Mouse (Mus musculus): ENCODE results near the gene Atoh1.

Atoh1 gene

DNA sequence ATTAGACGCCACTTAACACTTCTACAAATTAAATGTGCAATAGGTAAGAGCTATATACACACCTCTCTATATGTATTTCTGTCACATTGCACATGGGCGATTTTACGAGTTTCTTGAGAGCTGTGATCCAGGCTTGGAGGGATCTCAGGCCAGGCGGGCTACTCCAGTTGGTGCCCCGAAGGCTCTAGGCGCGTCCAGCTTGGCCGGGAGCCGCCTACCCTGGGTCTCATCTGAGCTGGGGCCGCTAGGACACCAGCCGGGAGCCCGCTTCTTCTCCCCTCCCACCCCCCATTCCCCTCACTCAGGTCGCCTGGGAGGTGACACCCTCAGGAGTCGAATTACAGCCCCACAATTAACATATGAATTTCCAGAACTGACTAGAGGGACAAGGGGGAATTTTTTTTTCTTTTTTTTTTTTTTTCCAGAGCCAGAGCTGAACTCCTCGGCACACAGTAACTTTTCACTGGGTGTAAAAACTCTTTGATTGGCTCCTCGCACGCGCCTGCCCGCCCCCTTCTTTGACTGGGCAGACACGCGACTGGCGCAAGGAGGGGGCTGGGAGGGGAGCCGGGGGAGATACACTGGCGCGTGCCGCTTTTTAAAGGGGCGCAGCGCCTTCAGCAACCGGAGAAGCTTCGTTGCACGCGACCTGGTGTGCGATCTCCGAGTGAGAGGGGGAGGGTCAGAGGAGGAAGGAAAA, at the start of gene Atoh1:
TSS of gene Atoh1 (plus strand) at position 627 of the 700 bp plus-strand sequence.
- DNase-seq, result peak; percentile 30

DNA sequence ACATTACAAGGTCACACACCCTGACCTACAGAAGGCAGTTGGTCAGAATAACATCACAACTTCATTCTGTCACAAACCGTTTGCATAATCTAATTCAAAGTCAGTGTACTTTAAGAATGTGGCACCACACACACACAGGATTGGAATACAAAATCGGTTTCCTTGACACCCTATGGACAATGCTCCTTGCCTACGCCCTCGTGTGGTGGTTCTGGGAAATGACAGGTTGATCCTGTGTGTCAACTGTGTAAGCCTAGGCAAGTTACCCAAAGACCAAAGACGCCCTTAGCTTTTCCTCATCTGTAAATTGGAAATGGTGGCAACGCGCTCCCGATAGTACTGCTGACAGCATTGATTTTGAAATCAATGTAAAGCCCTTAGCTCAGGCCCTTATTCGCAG, 45.0 kb upstream of the Atoh1 start:
- DNase-seq, result peak; percentile 19

- no peak for DNase-seq
Observed at GRCm38 (mm10) chr6:64684973-64685372, 44.0 kb upstream of the Atoh1 start.

- no peak for DNase-seq
Observed at GRCm38 (mm10) chr6:64688181-64688944, 40.6 kb upstream of the Atoh1 start.

GRCm38 (mm10) chr6:64694688-64695087, 34.2 kb upstream of the Atoh1 start:
- no peak for DNase-seq

- no peak for DNase-seq
Observed at GRCm38 (mm10) chr6:64703659-64704058, 25.3 kb upstream of the Atoh1 start.

- DNase-seq, result peak; percentile 9
Observed at GRCm38 (mm10) chr6:64727751-64728403, 1.0 kb upstream of the Atoh1 start.

- DNase-seq, result peak; percentile 13
Observed at GRCm38 (mm10) chr6:64729231-64730011, 496 bp downstream of the Atoh1 start.

GRCm38 (mm10) chr6:64730030-64730429, 1.1 kb downstream of the Atoh1 start:
- no peak for DNase-seq

GRCm38 (mm10) chr6:64730506-64731020, 1.6 kb downstream of the Atoh1 start:
- DNase-seq, result no peak

DNA sequence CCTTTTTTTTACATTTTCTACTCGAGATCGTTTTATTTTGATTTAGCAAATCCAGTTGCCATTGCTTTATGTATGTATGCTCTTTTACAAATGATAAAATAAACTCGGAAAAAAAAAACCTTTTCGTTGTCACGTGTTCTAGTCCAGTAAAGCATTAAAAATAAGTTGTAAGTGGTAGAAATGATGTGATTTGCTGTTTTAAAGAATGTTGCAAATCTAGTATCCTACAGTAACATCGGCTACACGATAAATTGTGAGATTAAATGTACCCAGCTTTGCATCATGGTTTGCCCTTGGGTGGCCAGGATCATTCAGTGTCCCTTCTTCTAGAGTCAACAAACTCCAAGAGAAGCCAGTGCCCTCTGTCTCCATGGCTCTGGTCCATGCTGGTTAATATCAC, 2.2 kb downstream of the Atoh1 start:
- DNase-seq, result no peak

- no peak for DNase-seq
Observed at GRCm38 (mm10) chr6:64731621-64732320, 2.8 kb downstream of the Atoh1 start.

- DNase-seq, result no peak
Observed at GRCm38 (mm10) chr6:64733311-64733710, 4.4 kb downstream of the Atoh1 start.

DNA sequence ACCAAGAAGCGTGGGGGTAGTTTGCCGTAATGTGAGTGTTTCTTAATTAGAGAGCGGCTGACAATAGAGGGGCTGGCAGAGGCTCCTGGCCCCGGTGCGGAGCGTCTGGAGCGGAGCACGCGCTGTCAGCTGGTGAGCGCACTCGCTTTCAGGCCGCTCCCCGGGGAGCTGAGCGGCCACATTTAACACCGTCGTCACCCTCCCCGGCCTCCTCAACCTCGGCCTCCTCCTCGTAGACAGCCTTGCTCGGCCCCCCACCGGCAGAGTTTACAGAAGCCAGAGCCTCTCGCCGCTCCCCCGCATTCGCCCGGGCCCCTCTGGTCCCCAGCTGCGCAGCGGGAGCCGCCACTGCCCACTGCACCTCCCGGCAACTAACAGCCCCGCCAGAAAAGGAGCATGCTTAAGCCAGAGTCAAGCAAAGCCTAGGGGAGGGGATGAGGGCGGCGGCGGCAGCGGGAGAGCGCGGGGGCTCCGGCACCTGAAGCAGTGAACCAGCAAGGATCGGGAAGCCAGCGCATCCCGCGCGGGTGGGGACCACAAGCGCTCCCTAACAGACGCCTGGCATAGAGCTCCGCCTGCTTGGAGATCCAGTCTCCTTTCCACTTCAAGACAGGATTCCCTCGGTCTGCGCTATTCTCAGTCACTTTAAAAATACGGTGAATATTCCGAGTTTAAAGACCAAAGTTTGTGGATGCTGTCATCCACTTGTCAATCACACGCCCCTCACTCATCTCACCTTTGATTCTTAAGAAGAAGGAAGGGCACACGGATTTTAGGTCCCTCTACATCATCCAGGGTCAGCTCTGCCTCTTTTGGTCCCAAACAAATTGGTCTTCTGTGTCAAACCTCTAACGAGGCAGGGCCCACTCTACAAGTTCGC, 5.8 kb downstream of the Atoh1 start:
- DNase-seq, result no peak

- DNase-seq, result no peak
Observed at GRCm38 (mm10) chr6:64736317-64736716, 7.4 kb downstream of the Atoh1 start.

GRCm38 (mm10) chr6:64742915-64743489, 14.1 kb downstream of the Atoh1 start:
- no peak for DNase-seq

GRCm38 (mm10) chr6:64754515-64754914, 25.6 kb downstream of the Atoh1 start:
- no peak for DNase-seq

DNA sequence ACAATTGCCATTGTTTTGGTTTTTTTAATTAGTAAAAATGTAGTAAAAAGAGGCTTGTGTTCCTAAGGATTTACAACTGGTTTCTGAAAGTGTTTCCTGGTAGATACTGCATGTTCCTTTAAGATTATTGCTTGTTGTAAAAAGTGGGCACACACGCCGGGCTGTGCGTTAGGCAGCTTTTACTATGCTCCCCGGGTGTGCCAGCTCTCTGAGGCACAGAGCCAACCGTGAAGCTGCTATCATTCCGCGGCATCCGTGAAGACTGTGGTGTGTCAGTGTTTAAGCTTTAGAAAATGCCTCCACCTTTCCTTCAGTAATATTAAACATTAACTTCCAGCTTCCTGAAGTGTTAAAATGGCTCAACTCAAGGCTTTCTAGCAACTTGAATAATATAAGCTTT, 35.0 kb downstream of the Atoh1 start:
- no peak for DNase-seq

DNA sequence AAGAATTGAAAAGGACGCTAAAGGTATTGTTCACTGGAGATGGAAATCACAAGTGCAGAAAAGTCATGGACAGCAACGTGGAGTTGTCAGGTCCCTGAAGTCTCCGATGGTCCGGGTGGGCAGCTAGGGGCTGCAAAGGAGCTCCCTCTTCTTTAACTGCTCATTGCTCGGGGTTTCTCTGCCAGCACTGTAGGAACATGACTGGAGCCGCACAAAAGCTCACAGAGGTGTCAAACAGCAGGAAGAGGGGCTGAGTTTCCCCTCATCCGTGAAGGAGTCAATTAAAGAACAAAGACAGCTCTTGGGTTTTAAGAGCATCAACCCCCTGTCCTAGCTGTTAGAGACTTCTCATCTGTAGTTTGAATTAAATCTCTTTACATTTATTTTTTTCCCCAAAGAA, 44.5 kb downstream of the Atoh1 start:
- no peak for DNase-seq
